Mouse (Mus musculus) thymus, adult 2 months (tissue): ENCODE data around the gene Slc6a4.

Experiments used
- CTCF ChIP-seq: fragments of 200-500 bp; IDR thresholded peaks from 2 replicates; pipeline ENCODE4 v1.5.1; 2012; ENCODE audit warnings: mild to moderate bottlenecking, control low read depth, low read length, moderate library complexity, borderline replicate concordance; ENCODE audit not compliant: control insufficient read depth, poor library complexity, insufficient read depth; ENCODE audit errors: extremely low read depth
- POLR2A ChIP-seq: fragments of 200-500 bp; IDR thresholded peaks from 2 replicates; pipeline ENCODE4 v1.6.1; 2012; ENCODE audit warnings: mild to moderate bottlenecking, low read length, control low read depth, moderate library complexity; ENCODE audit not compliant: control insufficient read depth, poor library complexity, insufficient read depth; ENCODE audit errors: extremely low read depth

DNA sequence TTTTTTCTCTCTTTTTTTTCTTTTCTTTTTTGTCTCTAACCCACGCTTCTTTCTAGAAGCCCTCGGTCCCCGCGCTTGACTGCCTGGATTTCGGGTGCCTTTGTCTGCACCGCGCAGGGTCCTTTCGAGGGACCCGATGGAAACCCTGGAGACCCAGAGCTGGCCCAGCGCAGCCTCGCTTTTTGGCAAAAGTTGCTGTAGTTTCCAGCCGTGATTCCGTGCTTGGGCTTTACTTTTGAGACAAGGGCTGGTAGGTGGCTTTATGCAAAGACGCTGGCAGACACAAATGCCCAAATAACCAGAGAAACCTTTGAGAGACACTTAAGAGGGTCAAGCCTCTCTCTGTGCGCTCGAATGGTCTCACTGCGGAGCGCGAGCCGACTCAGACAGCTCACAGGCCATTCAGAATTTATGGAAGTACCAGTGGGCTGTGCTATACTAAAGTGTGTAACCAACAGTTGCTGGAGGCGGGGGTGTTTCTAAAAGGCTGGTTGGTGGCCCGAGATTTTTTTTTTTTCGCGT, 363 bp downstream of the Slc6a4 start:
- TF ChIP-seq CTCF: no peak
- no peak for TF ChIP-seq POLR2A
